Mouse (Mus musculus): ENCODE data around the gene Spata45. TPM values are rescaled to one million over a fixed set of nuclear protein-coding genes. Genes with fewer than 3 reads are reported as not detected.

Gene Spata45
- not detected for polyA plus RNA-seq (2017; shearing (Covaris generic))

GRCm38 (mm10) chr1:191036554-191037334 lies at the start of gene Spata45:
Gene Spata45 (plus strand): TSS chr1:191036639.

GRCm38 (mm10) chr1:191026021-191026713 lies 10.3 kb upstream of the Spata45 start, which contains the start of gene Flvcr1:
Gene Flvcr1 (minus strand): TSS chr1:191026158.

GRCm38 (mm10) chr1:191062781-191063485 lies 26.5 kb downstream of the Spata45 start, which contains the start of the genes Tatdn3 and Nsl1:
Gene Tatdn3 (minus strand): TSS chr1:191062932.
Gene Nsl1 (plus strand): TSS chr1:191063012.

Other genes with a start within 250 kb of the Spata45 start
- 8.6 TPM for gene Rps6kc1, start 124.9 kb upstream of the Spata45 start, polyA plus RNA-seq (2017; shearing (Covaris generic))
- gene Angel2, start 111.5 kb upstream of the Spata45 start, polyA plus RNA-seq (2017; shearing (Covaris generic)): 84.8 TPM
- gene Vash2, start 57.3 kb upstream of the Spata45 start, polyA plus RNA-seq (2017; shearing (Covaris generic)): 0.06 TPM
- gene Flvcr1, start 10.5 kb upstream of the Spata45 start, polyA plus RNA-seq (2017; shearing (Covaris generic)): 18.3 TPM
- 14.8 TPM for gene Tatdn3, start 26.3 kb downstream of the Spata45 start, polyA plus RNA-seq (2017; shearing (Covaris generic))
- 2.3 TPM for gene Nsl1, start 26.4 kb downstream of the Spata45 start, polyA plus RNA-seq (2017; shearing (Covaris generic))
- 0.30 TPM for gene Batf3, start 61.2 kb downstream of the Spata45 start, polyA plus RNA-seq (2017; shearing (Covaris generic))
- gene Fam71a, start 128.2 kb downstream of the Spata45 start, polyA plus RNA-seq (2017; shearing (Covaris generic)): not detected
- 0.32 TPM for gene Atf3, start 181.4 kb downstream of the Spata45 start, polyA plus RNA-seq (2017; shearing (Covaris generic))